In the genomic region with DNA sequence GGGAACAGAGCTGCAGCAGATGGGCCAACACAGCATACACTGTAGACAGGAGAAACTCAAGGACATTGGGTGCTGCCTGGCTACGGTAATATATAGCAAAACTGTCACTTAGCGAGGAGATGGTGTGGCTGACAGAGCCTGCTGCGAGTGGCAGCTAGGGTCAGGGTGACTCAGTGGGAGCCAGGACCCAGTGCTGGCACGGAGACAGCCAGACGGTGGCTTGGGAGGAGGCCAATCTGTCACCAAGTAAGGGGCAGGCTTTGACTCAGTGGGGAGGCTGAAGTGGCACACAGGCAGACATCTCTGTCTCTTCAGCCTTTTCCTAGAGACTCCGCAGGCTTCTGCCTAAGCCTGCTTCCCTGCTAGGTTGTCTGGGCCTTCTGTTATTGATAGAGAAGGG, we compare ENCODE assay signal across 12 mouse cellular contexts. TPM values are rescaled to one million over a fixed set of nuclear protein-coding genes. Genes with fewer than 3 reads are reported as not detected.
DNase-seq lines count a peak whose midpoint lies in the region; TF ChIP-seq lines count a peak whose summit lies in the region.
"Had no signal": no experiment of that assay in that cellular context is flagged by ENCODE, and none has a peak within 500 bp of the region (broad histone marks: within the 10 kb centered on the region; RNA-seq: fewer than 3 reads in every experiment).

No protein-coding gene starts in this region.

- no peak overlapping the region for H3K4me3 ChIP-seq in lung, adult 2 months (replicated peaks; ENCODE audit: extremely low read depth, low read depth, low read length)
- H3K4me3 ChIP-seq in forebrain, embryonic 10.5 days: no peak overlapping the region
- H3K4me3 ChIP-seq: heart, embryonic 13.5 days; stomach, embryonic 15.5 days had no signal

- no peaks in the 10 kb centered on the region for H3K27me3 ChIP-seq in forebrain, embryonic 10.5 days (ENCODE audit: poor library complexity, severe bottlenecking)
- H3K27me3 ChIP-seq: heart, embryonic 13.5 days; stomach, embryonic 15.5 days had no signal

- peak; percentile 80 for DNase-seq in 3134 (ENCODE audit: extremely low read depth, insufficient read length, low spot score)
- peak; percentile 63 to 80 for DNase-seq in adrenal gland, adult 18-20 months (ENCODE audit: low spot score in 2 of 2)
- DNase-seq in cerebellum, adult 8-10 months: peak; percentile 69
- peak; percentile 20 to 52 for DNase-seq in heart, adult 9 months (ENCODE audit: low spot score in 2 of 2)
- DNase-seq in lung, adult 2 months: no peak
- no peak for DNase-seq in forebrain, embryonic 10.5 days (ENCODE audit: extremely low spot score, low spot score)
- DNase-seq in frontal cortex, postnatal 25 days (ENCODE audit: low spot score in 2 of 2): no peak

- no peaks in the 10 kb centered on the region for H3K9me3 ChIP-seq in forebrain, embryonic 10.5 days
- H3K9me3 ChIP-seq: heart, embryonic 13.5 days; stomach, embryonic 15.5 days had no signal

- H3K4me1 ChIP-seq in lung, adult 2 months (ENCODE audit: control insufficient read depth, insufficient read depth, low read length): no peaks in the 10 kb centered on the region
- no peaks in the 10 kb centered on the region for H3K4me1 ChIP-seq in forebrain, embryonic 10.5 days
- H3K4me1 ChIP-seq: heart, embryonic 13.5 days; stomach, embryonic 15.5 days had no signal

- no peak overlapping the region for H3K27ac ChIP-seq in forebrain, embryonic 10.5 days
- H3K27ac ChIP-seq: heart, embryonic 13.5 days; kidney, postnatal 0 days; liver, embryonic 14.5 days; stomach, embryonic 15.5 days had no signal

- 52% methylated on average over 6 of the region's 6 CpGs for WGBS in lung, adult 2 months
- 75% methylated on average over 6 of the region's 6 CpGs for WGBS in forebrain, embryonic 10.5 days

- no peak for TF ChIP-seq CTCF in lung, adult 2 months (IDR thresholded peaks at IDR 0.05; ENCODE audit: insufficient read depth, low read length)

- no peak for TF ChIP-seq POLR2A in lung, adult 2 months (IDR thresholded peaks at IDR 0.05; ENCODE audit: borderline replicate concordance, extremely low read depth, low read depth, low read length)

- no peaks in the 10 kb centered on the region for H3K36me3 ChIP-seq in forebrain, embryonic 10.5 days (replicated peaks)
- H3K36me3 ChIP-seq: heart, embryonic 13.5 days; stomach, embryonic 15.5 days had no signal

RNA-seq across cellular contexts. Expression of gene Igsf9b, which starts 42.5 kb away (rescaled TPM):
- total RNA-seq in adrenal gland, adult 18-20 months (2021): 1 to 10 TPM; 3.1 to 4.2 TPM
- polyA plus RNA-seq in lung, adult 2 months (2012; rRNA removed): 1.4 and 1.6 TPM in 2 replicates
- 6.3 and 6.8 TPM in 2 replicates for polyA plus RNA-seq in forebrain, embryonic 10.5 days (2016; fragmentation: Nextera tagmentation; extraction: Ambion mirVana)
- total RNA-seq: megakaryocyte-erythroid progenitor cell, adult 5-6 weeks had no signal

Comparison
In these comparisons a context has a peak if more than half of its experiments do, and no peak if none do; other contexts are left out.
1. DNase-seq: peak in 3134 (single experiment), adrenal gland, adult 18-20 months (2 of 2), cerebellum, adult 8-10 months (single experiment) and heart, adult 9 months (2 of 2); none in lung, adult 2 months (single experiment), forebrain, embryonic 10.5 days (single experiment) and frontal cortex, postnatal 25 days (0 of 2).